Mouse (Mus musculus) gastrocnemius, postnatal 10 days (tissue): ENCODE results near the gene Msln. TPM values are rescaled to one million over a fixed set of nuclear protein-coding genes. Genes with fewer than 3 reads are reported as not detected.
"Not testable (repeated sequence)": the region's sequence is repeated elsewhere in the genome, so short reads cannot be mapped to it uniquely, and the experiment has no call there.

ENCODE experiments used
- DNase-seq: peaks from one replicate; pipeline ENCODE4 v3.0.0; 2021; ENCODE audit warnings: mixed read lengths
- total RNA-seq, 2 experiments: library from RNA; stranded (reverse); gene quantifications; 2 replicates each; pipeline ENCODE4 v1.2.3; 2021

Msln gene
- total RNA-seq, 2 experiments from 2014 or later: 0.65 to 0.80 TPM

- no peak for DNase-seq
These were observed 15.2 kb upstream of the Msln start for GRCm38 (mm10) chr17:25769331-25769730.

GRCm38 (mm10) chr17:25765886-25766285 is 11.7 kb upstream of the Msln start:
- DNase-seq: no peak

GRCm38 (mm10) chr17:25762591-25762990 is 8.4 kb upstream of the Msln start:
- DNase-seq: no peak

GRCm38 (mm10) chr17:25761561-25761970 is 7.4 kb upstream of the Msln start:
- DNase-seq: no peak

- no peak for DNase-seq
These were observed 6.0 kb upstream of the Msln start for GRCm38 (mm10) chr17:25760148-25760547.

- no peak for DNase-seq
These were observed 3.5 kb upstream of the Msln start for GRCm38 (mm10) chr17:25757691-25758090.

- DNase-seq: no peak
These were observed 2.4 kb upstream of the Msln start for GRCm38 (mm10) chr17:25756378-25757242.

- no peak for DNase-seq
These were observed 1.6 kb upstream of the Msln start for GRCm38 (mm10) chr17:25755627-25756377.

- no peak for DNase-seq
These were observed 908 bp upstream of the Msln start for GRCm38 (mm10) chr17:25755086-25755485.

GRCm38 (mm10) chr17:25751446-25751845 is 2.7 kb downstream of the Msln start:
- DNase-seq: peak; percentile 70

- DNase-seq: no peak
These were observed 4.9 kb downstream of the Msln start for GRCm38 (mm10) chr17:25749314-25749713.

- DNase-seq: no peak
These were observed 5.9 kb downstream of the Msln start for GRCm38 (mm10) chr17:25748238-25748637.

GRCm38 (mm10) chr17:25744311-25744710 is 9.9 kb downstream of the Msln start:
- no peak for DNase-seq

GRCm38 (mm10) chr17:25743831-25744230 is 10.3 kb downstream of the Msln start:
- no peak for DNase-seq

GRCm38 (mm10) chr17:25741471-25741870 is 12.7 kb downstream of the Msln start:
- DNase-seq: not testable (repeated sequence)

GRCm38 (mm10) chr17:25738861-25739260 is 15.3 kb downstream of the Msln start:
- DNase-seq: no peak

GRCm38 (mm10) chr17:25735745-25736144 is 18.4 kb downstream of the Msln start, which contains the start of gene Mslnl:
Mslnl (plus strand) TSS chr17:25736042.
- no peak for DNase-seq

GRCm38 (mm10) chr17:25735246-25735645 is 18.9 kb downstream of the Msln start:
- no peak for DNase-seq

- DNase-seq: peak; percentile 85
These were observed 22.1 kb downstream of the Msln start for GRCm38 (mm10) chr17:25732082-25732481.

GRCm38 (mm10) chr17:25728009-25728270 is 26.2 kb downstream of the Msln start:
- DNase-seq: peak; percentile 33

- peak; percentile 99 for DNase-seq
These were observed 26.7 kb downstream of the Msln start, which contains the start of the genes Chtf18 and Rpusd1 for GRCm38 (mm10) chr17:25727265-25728008. Chtf18 (minus strand) TSS chr17:25727419. Rpusd1 (plus strand) TSS chr17:25727670.

GRCm38 (mm10) chr17:25725264-25725663 is 28.9 kb downstream of the Msln start:
- no peak for DNase-seq

GRCm38 (mm10) chr17:25723919-25724318 is 30.3 kb downstream of the Msln start:
- no peak for DNase-seq
